Mouse (Mus musculus) CD4-positive helper T cell, adult 2 months (primary cell): ENCODE measurements around the gene Tbx19.

Experiments used
- DNase-seq: peaks from one replicate; pipeline ENCODE4 v3.0.0-alpha.2; 2012; ENCODE audit warnings: low read depth, missing footprints, low spot score

The Tbx19 gene

DNA sequence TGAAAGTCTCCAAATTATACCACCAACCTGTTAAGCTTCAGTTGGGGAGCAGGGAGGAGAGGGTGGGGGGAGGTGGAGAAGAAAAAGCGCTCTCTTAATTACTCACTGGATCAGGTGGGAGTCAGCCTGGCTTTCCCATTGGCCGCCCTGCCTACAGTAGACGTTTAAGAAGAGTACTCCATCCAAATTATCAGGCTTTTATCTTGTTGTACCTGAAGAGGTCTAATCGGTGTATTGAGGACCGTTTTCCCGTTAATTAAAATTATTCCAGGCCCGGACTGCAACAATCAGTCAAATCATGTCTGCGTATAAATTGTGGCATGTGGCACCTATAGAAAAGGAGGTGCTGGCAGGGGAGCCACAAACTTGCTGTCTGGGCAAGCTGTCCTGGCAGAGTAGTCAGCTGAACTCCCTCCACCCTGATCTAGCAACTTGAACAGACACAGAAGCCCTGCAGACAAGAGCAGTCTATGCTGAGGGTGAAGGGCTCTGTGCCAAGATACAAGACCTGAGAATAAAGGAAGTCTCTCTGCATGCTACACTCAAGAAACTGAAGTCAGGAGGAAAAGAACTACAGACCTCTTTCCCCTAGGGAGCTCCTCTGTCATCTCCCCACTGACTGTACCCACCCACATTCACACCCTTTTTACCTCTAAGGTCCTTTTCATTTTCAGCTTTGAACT, at the start of gene Tbx19:
TSS of gene Tbx19 (minus strand) at position 51 of the 683 bp plus-strand sequence.
- DNase-seq, result no peak

- no peak for DNase-seq
Observed at GRCm38 (mm10) chr1:165205591-165205990, 45.0 kb upstream of the Tbx19 start.

GRCm38 (mm10) chr1:165203488-165204035, 43.0 kb upstream of the Tbx19 start:
- no peak for DNase-seq

- DNase-seq, result no peak
Observed at GRCm38 (mm10) chr1:165201445-165202012, 41.0 kb upstream of the Tbx19 start.

DNA sequence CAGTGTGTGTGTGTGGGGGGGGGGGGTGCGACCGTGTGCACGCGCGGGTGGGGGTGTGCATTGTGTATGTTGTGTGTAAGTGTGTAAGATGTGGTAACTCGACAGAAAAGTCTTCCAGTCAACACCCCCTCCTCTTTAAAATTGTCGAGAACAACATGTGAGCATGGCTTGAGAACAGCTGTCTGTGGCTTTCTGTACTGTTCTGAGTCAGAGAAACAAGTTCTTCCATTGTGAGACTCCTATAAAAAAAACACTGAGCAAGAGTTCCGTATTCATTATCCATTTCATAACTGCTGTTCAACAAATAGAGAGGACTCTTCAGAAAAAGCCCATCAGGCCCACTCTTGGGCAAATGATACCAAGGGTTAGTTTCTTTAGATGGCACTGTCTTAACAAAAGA, 40.2 kb upstream of the Tbx19 start:
- peak; percentile 34 for DNase-seq

DNA sequence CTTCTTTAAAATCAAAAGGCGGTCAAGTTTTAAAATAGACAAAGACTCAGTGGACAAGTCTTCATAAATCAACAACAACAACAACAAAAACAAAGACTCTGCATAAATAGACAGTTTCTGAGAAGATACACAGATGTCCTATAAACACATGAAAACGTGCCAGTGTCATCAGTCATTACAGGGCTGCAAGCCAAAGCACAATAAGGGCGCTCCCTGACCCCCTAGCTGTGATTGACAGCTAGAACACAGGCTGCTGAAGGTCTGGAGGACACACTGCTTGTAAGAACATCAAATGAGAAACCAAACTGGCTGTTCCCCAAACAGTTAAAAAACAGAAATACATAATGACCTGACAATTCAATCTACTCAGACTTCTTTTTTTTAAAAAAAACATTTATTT, 39.1 kb upstream of the Tbx19 start:
- no peak for DNase-seq

GRCm38 (mm10) chr1:165198951-165199350, 38.4 kb upstream of the Tbx19 start:
- DNase-seq, result no peak

- no peak for DNase-seq
Observed at GRCm38 (mm10) chr1:165197875-165198274, 37.3 kb upstream of the Tbx19 start.

DNA sequence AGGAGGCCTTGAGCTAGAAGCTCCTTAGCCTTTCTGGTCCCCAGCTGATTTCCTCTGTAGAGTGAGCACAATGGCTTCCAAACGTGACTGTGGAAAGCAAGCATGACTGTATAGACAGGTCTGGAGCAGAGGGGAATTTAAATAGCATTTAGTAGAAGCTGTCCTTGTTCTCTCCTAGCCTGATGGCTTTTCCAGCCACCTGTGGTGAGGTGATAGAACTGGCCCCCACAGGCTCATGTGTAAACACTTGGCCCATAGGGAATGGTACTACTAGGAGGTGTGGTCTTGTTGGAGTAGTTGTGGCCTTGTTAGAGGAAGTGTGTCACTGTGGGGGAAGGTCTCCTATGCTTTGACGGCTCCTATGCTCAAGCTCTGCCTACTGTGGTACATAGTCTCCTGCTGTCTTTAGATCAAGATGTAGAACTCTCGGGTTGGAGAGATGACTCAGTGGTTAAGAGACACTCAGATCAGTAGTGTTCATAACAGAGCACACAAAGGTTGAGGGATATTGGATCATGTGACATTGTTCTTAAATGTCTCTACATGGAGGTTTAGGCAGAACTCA, 34.9 kb upstream of the Tbx19 start:
- peak; percentile 38 for DNase-seq

- DNase-seq, result no peak
Observed at GRCm38 (mm10) chr1:165194662-165195013, 34.1 kb upstream of the Tbx19 start.

- DNase-seq, result peak; percentile 97
Observed at GRCm38 (mm10) chr1:165193880-165194661, 33.5 kb upstream of the Tbx19 start, which contains the start of gene Sft2d2. Gene Sft2d2 (minus strand): TSS chr1:165194438.

GRCm38 (mm10) chr1:165193426-165193825, 32.9 kb upstream of the Tbx19 start:
- DNase-seq, result peak; percentile 56

- peak; percentile 15 for DNase-seq
Observed at GRCm38 (mm10) chr1:165192714-165193264, 32.2 kb upstream of the Tbx19 start.

DNA sequence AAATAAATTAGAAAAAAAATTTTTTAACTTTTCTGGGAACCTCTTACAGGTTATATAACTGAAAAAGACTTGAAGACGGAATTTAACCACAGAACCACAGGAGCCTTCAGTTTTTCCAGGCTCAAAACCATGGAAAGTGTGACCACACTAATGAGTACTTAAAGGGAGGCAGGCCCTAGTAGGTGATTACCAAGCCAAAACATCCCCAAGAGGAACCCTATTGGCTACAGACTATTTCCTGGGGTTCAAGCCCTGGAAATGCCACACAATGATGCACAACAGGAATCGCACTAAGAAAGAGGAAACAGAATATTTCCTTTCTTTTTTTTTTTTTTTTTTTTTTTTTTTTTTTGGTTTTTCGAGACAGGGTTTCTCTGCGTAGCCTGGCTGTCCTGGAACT, 31.5 kb upstream of the Tbx19 start:
- peak; percentile 44 for DNase-seq

GRCm38 (mm10) chr1:165191611-165192010, 31.0 kb upstream of the Tbx19 start:
- no peak for DNase-seq

- no peak for DNase-seq
Observed at GRCm38 (mm10) chr1:165190571-165191273, 30.1 kb upstream of the Tbx19 start.

DNA sequence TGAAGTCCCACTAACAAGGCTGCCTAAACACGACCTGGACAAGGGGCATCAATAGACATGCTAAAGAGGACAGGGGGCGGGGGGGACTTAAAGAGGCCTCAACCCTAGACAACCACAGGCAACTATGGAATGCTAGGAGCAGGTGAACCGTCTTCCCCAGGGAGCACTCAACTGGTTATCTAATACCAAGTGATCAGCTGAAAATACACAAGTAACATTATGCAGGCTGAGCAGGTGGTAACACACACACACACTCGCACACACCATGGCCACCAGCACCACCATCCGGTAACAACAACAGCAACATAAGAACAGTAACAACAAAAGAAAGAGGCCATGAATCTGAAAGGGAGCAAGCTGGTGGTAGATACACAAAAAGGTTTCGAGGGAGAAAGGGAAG, 29.5 kb upstream of the Tbx19 start:
- no peak for DNase-seq

- peak; percentile 16 for DNase-seq
Observed at GRCm38 (mm10) chr1:165188806-165189580, 28.4 kb upstream of the Tbx19 start.

DNA sequence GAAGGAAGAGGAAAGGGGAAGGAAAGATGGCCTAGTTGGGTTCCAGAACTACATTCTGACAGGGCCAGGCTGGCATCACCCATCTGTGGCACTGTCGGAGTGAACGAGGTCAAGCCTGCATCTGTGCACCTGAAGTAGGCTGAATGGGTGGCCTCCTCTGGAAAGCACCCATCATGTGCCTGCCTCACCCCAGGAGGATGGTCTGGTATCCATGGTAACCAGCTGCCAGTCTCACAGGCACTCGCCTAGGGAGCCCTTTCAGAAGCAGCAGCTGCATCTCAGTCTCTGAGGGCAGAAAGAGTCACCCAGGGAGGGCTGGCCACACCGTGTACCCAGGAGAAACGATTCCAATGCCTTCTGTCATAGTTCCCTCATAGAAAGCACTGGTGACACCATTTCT, 26.8 kb upstream of the Tbx19 start:
- no peak for DNase-seq

DNA sequence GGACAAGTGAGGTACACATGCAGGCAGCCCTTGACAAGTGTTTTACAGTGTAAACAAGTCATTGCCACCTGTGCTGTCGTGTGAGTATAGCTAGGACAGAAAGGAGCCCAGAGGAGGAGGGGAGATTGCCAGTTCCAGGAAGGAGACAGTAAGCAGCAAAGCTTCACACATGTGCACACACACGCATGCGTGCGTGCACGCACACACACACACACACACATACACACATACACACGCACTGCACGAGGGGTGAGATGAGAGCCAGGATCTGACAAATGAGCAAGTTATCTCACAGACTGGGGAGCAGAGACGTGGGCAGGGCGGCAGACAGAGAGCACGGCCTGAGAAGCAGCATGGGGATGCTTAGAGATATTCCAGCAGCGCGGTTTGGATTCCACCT, 25.9 kb upstream of the Tbx19 start:
- DNase-seq, result no peak
